Mouse (Mus musculus) limb, embryonic 15.5 days (tissue): Measurements from ENCODE around the gene Ncoa5. TPM values are rescaled to one million over a fixed set of nuclear protein-coding genes. Genes with fewer than 3 reads are reported as not detected.

ENCODE experiments used
- ATAC-seq: fragments of 200-750 bp; cut with Nextera tagmentation; 2 replicates; pipeline ENCODE4 v1.8.0; 2017; ENCODE audit warnings: low read depth, moderate TSS enrichment; ENCODE audit not compliant: insufficient number of reproducible peaks, low FRiP score, low TSS enrichment
- H3K27ac ChIP-seq: fragments of 300-500 bp; sonication (generic); 2 replicates; pipeline ENCODE4 v1.5.1; 2015; ENCODE audit warnings: moderate library complexity, mild to moderate bottlenecking, inconsistent platforms
- H3K27me3 ChIP-seq: fragments of 300-500 bp; sonication (generic); 2 replicates; pipeline ENCODE4 v1.6.1; 2015; ENCODE audit warnings: inconsistent platforms
- H3K36me3 ChIP-seq: fragments of 300-500 bp; sonication (generic); 2 replicates; pipeline ENCODE4 v1.6.1; 2015; ENCODE audit warnings: inconsistent platforms
- H3K4me1 ChIP-seq: fragments of 300-500 bp; sonication (generic); 2 replicates; pipeline ENCODE4 v1.6.1; 2015; ENCODE audit warnings: inconsistent platforms
- H3K4me2 ChIP-seq: fragments of 300-500 bp; sonication (generic); 2 replicates; pipeline ENCODE4 v1.6.1; 2015; ENCODE audit warnings: mild to moderate bottlenecking, inconsistent platforms
- H3K4me3 ChIP-seq: fragments of 300-500 bp; sonication (generic); 2 replicates; pipeline ENCODE4 v1.5.1; 2015; ENCODE audit warnings: mild to moderate bottlenecking, inconsistent platforms
- H3K9ac ChIP-seq: fragments of 300-500 bp; sonication (generic); 2 replicates; pipeline ENCODE4 v1.6.1; 2015; ENCODE audit warnings: inconsistent platforms
- H3K9me3 ChIP-seq: fragments of 300-500 bp; sonication (generic); 2 replicates; pipeline ENCODE4 v1.6.1; 2016; ENCODE audit warnings: inconsistent platforms
- WGBS: fragments of 180-500 bp; shearing (Covaris S2); methylation state at CpG from one replicate; pipeline ENCODE4 v1.1.7; 2015; 5-methylcytosine and 5-hydroxymethylcytosine counted together
- polyA plus RNA-seq: library from polyadenylated mRNA; unstranded; fragments of >200 nt; fragmentation: Nextera tagmentation; extraction: Ambion mirVana; gene quantifications from 2 replicates; pipeline ENCODE4 v1.2.1, GENCODE M21; 2015

Ncoa5 gene
- polyA plus RNA-seq, 1 experiment from 2014 or later, result 62.9 TPM

- ATAC-seq, result no peak
- Histone ChIP-seq H3K4me3 (no peak overlapping the region), H3K36me3 (no peaks in the 10 kb centered on the region), H3K9ac (no peak overlapping the region), H3K27ac (no peak overlapping the region), H3K27me3 (peaks cover 81% of the 10 kb centered on the region), H3K4me2 (no peak overlapping the region), H3K4me1 (peaks cover 26% of the 10 kb centered on the region), H3K9me3 (no peaks in the 10 kb centered on the region)
- WGBS, result 88% methylated on average over 1 of the region's 1 CpGs
Observed at GRCm38 (mm10) chr2:164964981-164965380, 69.7 kb downstream of the Ncoa5 start.

- Histone ChIP-seq H3K4me3 (no peak overlapping the region), H3K4me2 (no peak overlapping the region), H3K9ac (no peak overlapping the region), H3K9me3 (no peaks in the 10 kb centered on the region), H3K27ac (no peak overlapping the region), H3K27me3 (peaks cover 76% of the 10 kb centered on the region), H3K4me1 (peaks cover 26% of the 10 kb centered on the region), H3K36me3 (no peaks in the 10 kb centered on the region)
- ATAC-seq, result no peak
- WGBS, result 45% methylated on average over 9 of the region's 9 CpGs
Observed at GRCm38 (mm10) chr2:164964242-164964894, 70.3 kb downstream of the Ncoa5 start.

DNA sequence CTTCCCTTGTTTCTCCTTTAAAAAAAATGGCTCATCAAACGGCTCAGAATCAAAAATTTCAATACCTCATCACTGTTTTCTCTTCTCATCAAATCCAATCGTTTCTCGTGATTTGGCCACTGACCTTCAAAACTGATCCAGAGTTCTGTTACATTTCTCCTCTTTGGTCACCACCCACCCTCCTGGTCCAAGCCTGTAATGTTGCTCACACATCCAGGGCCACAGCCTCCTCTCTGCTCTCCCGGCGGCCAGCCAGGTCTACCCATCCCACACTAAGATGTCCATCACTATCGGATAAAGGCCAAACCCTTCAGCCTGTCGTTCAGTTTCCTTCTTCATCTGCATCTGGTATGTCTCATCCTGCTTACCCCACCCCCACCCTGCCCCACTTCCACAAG lies 72.5 kb downstream of the Ncoa5 start:
- H3K4me2 ChIP-seq, result no peak overlapping the region
- peaks cover 54% of the 10 kb centered on the region for H3K27me3 ChIP-seq
- 49% methylated on average over 7 of the region's 7 CpGs for WGBS
- no peaks in the 10 kb centered on the region for H3K36me3 ChIP-seq
- H3K27ac ChIP-seq, result no peak overlapping the region
- H3K4me1 ChIP-seq, result peaks cover 13% of the 10 kb centered on the region
- no peaks in the 10 kb centered on the region for H3K9me3 ChIP-seq
- no peak for ATAC-seq
- no peak overlapping the region for H3K9ac ChIP-seq
- no peak overlapping the region for H3K4me3 ChIP-seq

- H3K9me3 ChIP-seq, result no peaks in the 10 kb centered on the region
- no peak for ATAC-seq
- peaks cover 13% of the 10 kb centered on the region for H3K4me1 ChIP-seq
- no peaks in the 10 kb centered on the region for H3K36me3 ChIP-seq
- H3K4me2 ChIP-seq, result peak overlapping the region; percentile 69; the same call in 1 of the 2 replicates
- no peak overlapping the region for H3K27ac ChIP-seq
- 7% methylated on average over 17 of the region's 17 CpGs for WGBS
- H3K27me3 ChIP-seq, result peaks cover 53% of the 10 kb centered on the region
- H3K4me3 ChIP-seq, result peak overlapping the region; percentile 52; the same call in 1 of the 2 replicates
- no peak overlapping the region for H3K9ac ChIP-seq
Observed at GRCm38 (mm10) chr2:164961506-164962182, 73.0 kb downstream of the Ncoa5 start.

DNA sequence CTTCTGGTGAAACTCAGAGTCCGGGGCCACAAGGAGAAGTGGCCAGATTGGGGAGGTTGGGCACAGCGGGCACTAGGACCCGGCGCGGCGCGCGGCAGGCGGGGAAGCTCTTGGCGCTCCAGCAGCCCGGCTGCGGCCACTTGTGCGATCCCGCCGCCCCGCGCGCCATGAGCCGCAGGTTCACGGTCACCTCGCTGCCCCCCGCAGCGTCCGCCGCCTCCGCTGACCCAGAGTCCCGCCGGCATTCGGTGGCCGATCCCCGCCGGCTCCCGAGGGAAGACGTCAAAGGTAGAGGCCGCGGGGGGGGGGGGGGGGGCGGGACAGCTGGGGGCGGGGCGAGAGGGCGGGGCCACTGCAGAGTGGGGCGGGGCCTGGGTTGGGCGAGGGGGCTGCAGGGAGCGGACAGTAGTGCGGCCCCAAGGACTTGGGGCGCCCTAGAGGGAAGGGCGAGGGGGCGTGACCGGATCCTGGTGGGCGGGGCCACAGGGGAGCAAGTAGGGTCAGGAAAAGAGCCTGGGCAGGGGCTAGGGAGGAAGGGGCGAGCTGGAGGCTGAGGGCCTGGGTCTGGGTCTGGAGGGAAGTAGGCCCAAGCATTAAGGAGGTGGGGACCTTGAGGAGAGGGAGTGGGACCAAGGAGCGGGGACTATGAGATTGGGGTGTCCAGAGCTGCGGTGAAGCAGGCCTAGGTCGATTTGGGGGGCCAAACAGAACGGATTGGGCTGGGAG lies 73.8 kb downstream of the Ncoa5 start, which contains the start of gene Slc12a5:
Gene Slc12a5 (plus strand): TSS at position 87 of the 726 bp plus-strand sequence.
- peaks cover 13% of the 10 kb centered on the region for H3K4me1 ChIP-seq
- H3K4me2 ChIP-seq, result peak within 1 kb of the TSS; percentile 69
- no peaks in the 10 kb centered on the region for H3K9me3 ChIP-seq
- no peak within 1 kb of the TSS for H3K27ac ChIP-seq
- H3K4me3 ChIP-seq, result peak within 1 kb of the TSS; percentile 52
- 1% methylated on average over 47 of the region's 54 CpGs for WGBS
- H3K36me3 ChIP-seq, result no peaks in the 10 kb centered on the region
- H3K27me3 ChIP-seq, result peaks cover 47% of the 10 kb centered on the region
- H3K9ac ChIP-seq, result peak within 1 kb of the TSS; percentile 33; the same call in 1 of the 2 replicates
- no peak for ATAC-seq

- no peak overlapping the region for H3K4me3 ChIP-seq
- no peak overlapping the region for H3K4me2 ChIP-seq
- peaks cover 52% of the 10 kb centered on the region for H3K27me3 ChIP-seq
- no peak overlapping the region for H3K9ac ChIP-seq
- peaks cover 21% of the 10 kb centered on the region for H3K4me1 ChIP-seq
- no peaks in the 10 kb centered on the region for H3K36me3 ChIP-seq
- H3K27ac ChIP-seq, result no peak overlapping the region
- ATAC-seq, result no peak
- no peaks in the 10 kb centered on the region for H3K9me3 ChIP-seq
- WGBS, result 64% methylated on average over 9 of the region's 9 CpGs
Observed at GRCm38 (mm10) chr2:164957548-164958315, 76.9 kb downstream of the Ncoa5 start.

GRCm38 (mm10) chr2:164956195-164956594 lies 78.5 kb downstream of the Ncoa5 start:
- Histone ChIP-seq H3K27me3 (peaks cover 56% of the 10 kb centered on the region), H3K4me2 (no peak overlapping the region), H3K4me1 (peaks cover 19% of the 10 kb centered on the region), H3K9me3 (no peaks in the 10 kb centered on the region), H3K27ac (no peak overlapping the region), H3K36me3 (no peaks in the 10 kb centered on the region), H3K9ac (no peak overlapping the region), H3K4me3 (no peak overlapping the region)
- WGBS, result 48% methylated on average over 5 of the region's 5 CpGs
- no peak for ATAC-seq

GRCm38 (mm10) chr2:164955725-164956124 lies 78.9 kb downstream of the Ncoa5 start:
- no peak overlapping the region for H3K27ac ChIP-seq
- no peaks in the 10 kb centered on the region for H3K9me3 ChIP-seq
- H3K27me3 ChIP-seq, result peaks cover 60% of the 10 kb centered on the region
- no peak overlapping the region for H3K4me3 ChIP-seq
- H3K4me1 ChIP-seq, result peaks cover 14% of the 10 kb centered on the region
- no peak for ATAC-seq
- no peak overlapping the region for H3K9ac ChIP-seq
- H3K4me2 ChIP-seq, result no peak overlapping the region
- WGBS, result 65% methylated on average over 4 of the region's 4 CpGs
- H3K36me3 ChIP-seq, result no peaks in the 10 kb centered on the region

- Histone ChIP-seq H3K9me3 (no peaks in the 10 kb centered on the region), H3K4me1 (peaks cover 31% of the 10 kb centered on the region), H3K27me3 (peaks cover 79% of the 10 kb centered on the region), H3K9ac (no peak overlapping the region), H3K4me2 (peak overlapping the region; percentile 19; the same call in 1 of the 2 replicates), H3K4me3 (no peak overlapping the region), H3K36me3 (no peaks in the 10 kb centered on the region), H3K27ac (no peak overlapping the region)
- 0 out of 2 replicates have a peak, but pooled peaks have one; percentile 44 for ATAC-seq
- 1% methylated on average over 21 of the region's 21 CpGs for WGBS
Observed at GRCm38 (mm10) chr2:164953224-164953623, 81.4 kb downstream of the Ncoa5 start.

- H3K27ac ChIP-seq, result no peak overlapping the region
- no peaks in the 10 kb centered on the region for H3K36me3 ChIP-seq
- no peak overlapping the region for H3K4me3 ChIP-seq
- ATAC-seq, result no peak
- H3K4me2 ChIP-seq, result no peak overlapping the region
- H3K27me3 ChIP-seq, result peaks cover 84% of the 10 kb centered on the region
- no peak overlapping the region for H3K9ac ChIP-seq
- no peaks in the 10 kb centered on the region for H3K9me3 ChIP-seq
- WGBS, result 32% methylated on average over 13 of the region's 13 CpGs
- H3K4me1 ChIP-seq, result peaks cover 33% of the 10 kb centered on the region
Observed at GRCm38 (mm10) chr2:164952448-164952847, 82.2 kb downstream of the Ncoa5 start.

- Histone ChIP-seq H3K27ac (no peak overlapping the region), H3K4me2 (no peak overlapping the region), H3K9ac (no peak overlapping the region), H3K36me3 (no peaks in the 10 kb centered on the region), H3K4me3 (no peak overlapping the region), H3K4me1 (peaks cover 33% of the 10 kb centered on the region), H3K9me3 (no peaks in the 10 kb centered on the region), H3K27me3 (peaks cover 87% of the 10 kb centered on the region)
- WGBS, result 83% methylated on average over 4 of the region's 4 CpGs
- ATAC-seq, result no peak
Observed at GRCm38 (mm10) chr2:164951745-164952144, 82.9 kb downstream of the Ncoa5 start.
